Mouse (Mus musculus) lung, adult 18-20 months (tissue): ENCODE measurements around the gene Kcnd3.
A peak's percentile ranks its signal among the peaks of the same experiment; 100 is the strongest.

ENCODE experiments used
- DNase-seq, 2 experiments: peaks; one replicate each; pipeline ENCODE4 v3.0.0; 2022; ENCODE audit warnings: mixed read lengths in 2 of 2

The Kcnd3 gene

GRCm38 (mm10) chr3:105451627-105452555 is at the start of gene Kcnd3:
Gene Kcnd3, plus strand, starts transcription at chr3:105452330.
- DNase-seq: peak; percentile 24 to 37

- DNase-seq: no peak
Observed at GRCm38 (mm10) chr3:105402676-105403075, 49.5 kb upstream of the Kcnd3 start.

GRCm38 (mm10) chr3:105403410-105404076 is 48.6 kb upstream of the Kcnd3 start:
- DNase-seq: no peak

GRCm38 (mm10) chr3:105404077-105404446 is 48.1 kb upstream of the Kcnd3 start:
- no peak for DNase-seq

GRCm38 (mm10) chr3:105405516-105405915 is 46.6 kb upstream of the Kcnd3 start:
- no peak for DNase-seq

GRCm38 (mm10) chr3:105406036-105406435 is 46.1 kb upstream of the Kcnd3 start:
- no peak for DNase-seq

GRCm38 (mm10) chr3:105408211-105408610 is 43.9 kb upstream of the Kcnd3 start:
- DNase-seq: no peak

- DNase-seq: no peak
Observed at GRCm38 (mm10) chr3:105410810-105411209, 41.3 kb upstream of the Kcnd3 start.

GRCm38 (mm10) chr3:105411776-105412175 is 40.4 kb upstream of the Kcnd3 start:
- no peak for DNase-seq

GRCm38 (mm10) chr3:105412229-105412628 is 39.9 kb upstream of the Kcnd3 start:
- no peak for DNase-seq

GRCm38 (mm10) chr3:105412681-105413080 is 39.4 kb upstream of the Kcnd3 start:
- DNase-seq: no peak

GRCm38 (mm10) chr3:105418441-105418840 is 33.7 kb upstream of the Kcnd3 start:
- DNase-seq: no peak

- DNase-seq: no peak
Observed at GRCm38 (mm10) chr3:105422391-105422790, 29.7 kb upstream of the Kcnd3 start.

GRCm38 (mm10) chr3:105423427-105423826 is 28.7 kb upstream of the Kcnd3 start:
- DNase-seq: no peak

GRCm38 (mm10) chr3:105428586-105428985 is 23.5 kb upstream of the Kcnd3 start:
- no peak for DNase-seq

- DNase-seq: no peak
Observed at GRCm38 (mm10) chr3:105436383-105436782, 15.7 kb upstream of the Kcnd3 start.

GRCm38 (mm10) chr3:105436971-105437370 is 15.2 kb upstream of the Kcnd3 start:
- peak; percentile 47 to 54 for DNase-seq

GRCm38 (mm10) chr3:105440873-105441495 is 11.1 kb upstream of the Kcnd3 start:
- no peak for DNase-seq

GRCm38 (mm10) chr3:105450641-105451470 is 1.3 kb upstream of the Kcnd3 start:
- DNase-seq: peak; percentile 5 to 30

GRCm38 (mm10) chr3:105452556-105453213 is 555 bp downstream of the Kcnd3 start:
- DNase-seq: peak in 1 of 2 experiments; percentile 10

- no peak for DNase-seq
Observed at GRCm38 (mm10) chr3:105453214-105453950, 1.3 kb downstream of the Kcnd3 start.
